Mouse (Mus musculus) macrophage (primary cell): ENCODE results near the gene Nrn1. TPM values are rescaled to one million over a fixed set of nuclear protein-coding genes. Genes with fewer than 3 reads are reported as not detected.

Experiments used
- H3K27ac ChIP-seq: fragments of 350-480 bp; formaldehyde crosslinking; 2 replicates; pipeline ENCODE4 v1.9.0; 2021
- H3K36me3 ChIP-seq: fragments of 350-480 bp; formaldehyde crosslinking; 2 replicates; pipeline ENCODE4 v1.9.0; 2021; ENCODE audit errors: inconsistent target
- H3K4me3 ChIP-seq: fragments of 350-480 bp; formaldehyde crosslinking; 2 replicates; pipeline ENCODE4 v1.9.0; 2021; ENCODE audit errors: inconsistent target
- H3K79me2 ChIP-seq: fragments of 350-480 bp; formaldehyde crosslinking; 2 replicates; pipeline ENCODE4 v1.9.0; 2021; ENCODE audit errors: inconsistent target
- WGBS: methylation state at CpG from one replicate; pipeline ENCODE4 v1.1.7; 2026; ENCODE audit warnings: inconsistent platforms; ENCODE audit not compliant: missing documents; 5-methylcytosine and 5-hydroxymethylcytosine counted together
- polyA plus RNA-seq: library from polyadenylated mRNA; stranded (reverse); fragments of 250-400 nt; gene quantifications from 3 replicates; pipeline ENCODE4 v1.2.4, GENCODE M21; 2018; ENCODE audit warnings: inconsistent platforms

Gene Nrn1
- polyA plus RNA-seq, 1 experiment from 2014 or later, result not detected

GRCm38 (mm10) chr13:36707088-36707690 is 27.7 kb downstream of the Nrn1 start:
- no peaks in the 10 kb centered on the region for H3K79me2 ChIP-seq
- no peak overlapping the region for H3K4me3 ChIP-seq
- H3K27ac ChIP-seq, result no peak overlapping the region
- H3K36me3 ChIP-seq, result no peaks in the 10 kb centered on the region
- 79% methylated on average over 3 of the region's 3 CpGs for WGBS

GRCm38 (mm10) chr13:36696351-36696771 is 38.6 kb downstream of the Nrn1 start:
- no peak overlapping the region for H3K27ac ChIP-seq
- WGBS, result 72% methylated on average over 5 of the region's 8 CpGs
- no peak overlapping the region for H3K4me3 ChIP-seq
- H3K36me3 ChIP-seq, result no peaks in the 10 kb centered on the region
- no peaks in the 10 kb centered on the region for H3K79me2 ChIP-seq

GRCm38 (mm10) chr13:36695516-36696201 is 39.3 kb downstream of the Nrn1 start:
- Histone ChIP-seq H3K27ac (no peak overlapping the region), H3K4me3 (no peak overlapping the region), H3K79me2 (no peaks in the 10 kb centered on the region), H3K36me3 (no peaks in the 10 kb centered on the region)
- 3% methylated on average over 7 of the region's 7 CpGs for WGBS

- Histone ChIP-seq H3K4me3 (no peak overlapping the region), H3K27ac (no peak overlapping the region), H3K79me2 (no peaks in the 10 kb centered on the region), H3K36me3 (no peaks in the 10 kb centered on the region)
- WGBS, result 86% methylated on average over 4 of the region's 4 CpGs
Observed at GRCm38 (mm10) chr13:36683581-36683980, 51.4 kb downstream of the Nrn1 start.

GRCm38 (mm10) chr13:36680690-36681355 is 54.1 kb downstream of the Nrn1 start:
- H3K36me3 ChIP-seq, result no peaks in the 10 kb centered on the region
- H3K4me3 ChIP-seq, result no peak overlapping the region
- H3K27ac ChIP-seq, result no peak overlapping the region
- 86% methylated on average over 8 of the region's 8 CpGs for WGBS
- H3K79me2 ChIP-seq, result no peaks in the 10 kb centered on the region

GRCm38 (mm10) chr13:36679345-36679744 is 55.6 kb downstream of the Nrn1 start:
- Histone ChIP-seq H3K27ac (no peak overlapping the region), H3K79me2 (no peaks in the 10 kb centered on the region), H3K36me3 (no peaks in the 10 kb centered on the region), H3K4me3 (no peak overlapping the region)
- WGBS, result 67% methylated on average over 1 of the region's 1 CpGs
